Mouse (Mus musculus) left cerebral cortex, postnatal 36 days (tissue): ENCODE data around the gene Rps6ka2. TPM values are rescaled to one million over a fixed set of nuclear protein-coding genes. Genes with fewer than 3 reads are reported as not detected.
"Not testable (repeated sequence)": the region's sequence is repeated elsewhere in the genome, so short reads cannot be mapped to it uniquely, and the experiment has no call there.

Experiments
- DNase-seq, 2 experiments: peaks; one replicate each; pipeline ENCODE4 v3.0.0; 2021 to 2022; ENCODE audit warnings: low spot score in 2 of 2, mixed read lengths in 1 of 2
- intact Hi-C: fragments of 180-260 bp; cut with DNase I; formaldehyde crosslinking; loops from one replicate; pipeline ENCODE4 v1.15.1; 2025
- total RNA-seq, 2 experiments: library from RNA; stranded (reverse); gene quantifications; 2 replicates each; pipeline ENCODE4 v1.2.3; 2021

Gene Rps6ka2
- 10 to 100 TPM; 41.9 to 67.1 TPM for total RNA-seq

DNA sequence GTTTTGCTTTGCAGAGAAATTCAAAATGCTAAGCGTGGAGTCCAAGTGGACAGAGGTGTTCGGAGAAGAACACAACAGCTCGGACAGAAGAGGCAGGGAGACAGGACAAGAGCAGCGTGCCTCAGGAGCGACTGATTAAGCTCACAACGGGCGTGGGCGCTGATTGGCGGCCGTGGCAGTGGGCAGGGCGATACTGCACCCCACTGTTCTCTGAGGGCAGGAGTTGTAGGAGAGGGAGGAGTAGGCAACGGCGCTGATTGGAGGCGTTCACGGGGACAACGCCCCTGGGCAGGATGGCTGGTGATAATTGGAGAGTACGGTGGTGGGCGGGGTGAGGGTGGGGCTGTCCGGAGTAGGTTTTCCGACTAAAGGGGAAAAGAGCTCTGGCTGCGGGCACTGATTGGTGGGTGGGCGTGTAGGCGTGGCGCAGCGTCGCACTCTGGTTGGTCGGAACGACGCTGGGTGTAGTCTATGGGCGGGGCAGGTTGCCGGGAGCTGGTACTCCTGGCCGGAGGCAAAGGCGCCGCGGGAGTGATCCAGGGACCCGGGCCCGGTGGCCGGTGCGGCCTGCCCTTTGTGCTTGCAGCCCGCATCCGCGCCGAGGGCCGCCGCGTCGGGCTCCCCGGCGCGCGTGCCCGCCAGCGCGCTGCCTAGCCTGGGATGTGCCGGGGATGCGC, at the start of gene Rps6ka2:
TSS of gene Rps6ka2 (plus strand) at position 489 of the 677 bp plus-strand sequence.
- DNase-seq: peak; percentile 93 to 94
- intact Hi-C loops: loop anchor here (5.0 kb wide), 1 partner anchor 43 kb away; no protein-coding TSS in a partner anchor

DNA sequence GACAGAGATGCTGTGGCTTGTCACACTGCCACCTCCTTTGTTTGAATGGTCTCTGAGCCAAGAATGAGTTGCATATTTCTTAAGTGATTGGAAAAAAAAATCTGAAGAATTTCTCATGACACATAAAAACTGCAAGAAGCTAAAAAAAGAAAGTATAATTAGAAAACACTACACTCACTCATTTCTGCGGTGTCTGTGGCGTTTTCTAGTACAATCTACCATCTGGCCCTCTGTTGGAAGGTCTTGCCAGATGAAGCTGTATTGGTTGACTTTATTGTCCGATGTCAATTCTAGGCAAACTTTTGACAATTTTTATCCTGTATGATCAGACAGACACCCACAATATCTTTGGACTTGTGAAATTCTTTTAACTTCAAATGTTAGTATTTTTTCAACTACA, 49.1 kb upstream of the Rps6ka2 start:
- intact Hi-C loops: not testable (repeated sequence)
- peak in 1 of 2 experiments; percentile 10 for DNase-seq

DNA sequence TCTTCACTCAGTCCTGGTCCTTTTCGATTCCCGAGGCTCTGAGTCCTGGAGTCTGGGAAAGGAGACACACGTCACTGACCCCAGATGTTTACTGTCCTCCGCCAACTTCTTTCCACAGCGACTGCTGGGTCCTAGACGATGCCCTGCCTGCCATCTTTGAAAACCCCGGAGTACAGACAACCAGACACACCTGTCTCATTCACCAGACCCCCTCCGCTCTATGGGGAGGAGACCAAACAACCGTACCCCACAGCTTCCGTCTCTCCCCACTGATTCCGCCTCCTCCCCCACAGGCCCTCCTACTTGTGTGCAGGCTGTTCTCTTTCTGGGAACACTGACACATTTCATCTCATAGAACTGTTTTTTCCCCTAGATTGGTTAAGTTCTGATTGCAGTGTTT, 47.4 kb upstream of the Rps6ka2 start:
- DNase-seq, intact Hi-C loops: not testable (repeated sequence)

DNA sequence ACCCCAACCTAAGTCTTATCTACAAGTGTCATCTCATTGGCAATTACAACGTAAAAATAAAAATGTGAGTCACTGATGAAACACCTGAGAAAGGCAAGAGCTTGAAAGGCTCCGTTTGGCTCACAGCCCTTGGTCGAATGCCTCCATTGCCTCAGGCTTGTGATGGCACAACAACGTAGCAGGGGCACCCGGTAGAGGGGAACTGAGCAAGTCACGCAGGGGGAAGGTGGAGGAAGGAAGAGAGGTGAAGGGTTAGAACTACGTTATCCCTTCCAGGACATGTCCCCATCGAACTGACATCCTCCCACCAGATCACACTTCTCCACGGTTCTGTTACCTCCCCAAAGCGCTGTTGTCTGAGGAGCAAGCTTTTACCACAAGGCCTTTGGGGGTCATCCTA, 43.4 kb upstream of the Rps6ka2 start:
- DNase-seq, intact Hi-C loops: not testable (repeated sequence)

DNA sequence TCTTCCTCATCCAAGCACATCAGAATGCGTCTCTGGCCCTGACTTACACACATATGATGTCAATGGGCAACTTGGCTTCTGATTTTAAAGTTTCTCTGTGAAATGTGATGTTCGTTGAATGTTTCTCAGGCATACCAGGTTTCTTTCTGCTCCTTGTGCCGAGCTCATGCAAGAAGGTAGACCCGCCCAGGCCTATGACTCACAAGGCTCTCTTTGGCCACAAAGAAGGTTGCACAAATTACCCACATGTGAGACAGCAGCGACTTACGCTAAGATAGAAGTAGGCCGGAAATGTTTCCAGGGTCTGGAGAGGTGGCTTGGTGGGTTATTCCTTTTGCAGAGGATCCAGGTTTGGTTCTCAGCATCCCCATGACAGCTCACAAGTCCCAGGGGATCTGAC, 35.9 kb upstream of the Rps6ka2 start:
- intact Hi-C loops, DNase-seq: not testable (repeated sequence)

DNA sequence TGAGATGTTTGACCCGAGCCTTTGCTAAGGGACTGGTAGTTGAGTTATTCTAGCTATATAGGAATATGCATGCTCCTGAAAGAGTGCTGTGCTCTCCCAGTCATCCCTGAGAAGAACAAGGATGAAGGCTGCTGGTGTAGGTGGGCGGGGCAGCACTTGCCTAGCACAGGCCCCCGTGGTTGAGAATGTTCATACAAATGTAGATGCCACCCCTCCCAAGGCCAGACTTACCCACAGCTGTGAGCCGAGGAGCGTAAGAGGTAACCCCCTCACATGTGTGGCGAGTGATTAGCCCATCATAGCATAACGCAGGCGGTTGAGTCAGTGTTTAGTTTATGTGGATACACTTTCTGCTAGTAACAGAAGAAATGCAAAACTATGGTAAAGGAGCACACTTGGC, 34.6 kb upstream of the Rps6ka2 start:
- intact Hi-C loops, DNase-seq: not testable (repeated sequence)

DNA sequence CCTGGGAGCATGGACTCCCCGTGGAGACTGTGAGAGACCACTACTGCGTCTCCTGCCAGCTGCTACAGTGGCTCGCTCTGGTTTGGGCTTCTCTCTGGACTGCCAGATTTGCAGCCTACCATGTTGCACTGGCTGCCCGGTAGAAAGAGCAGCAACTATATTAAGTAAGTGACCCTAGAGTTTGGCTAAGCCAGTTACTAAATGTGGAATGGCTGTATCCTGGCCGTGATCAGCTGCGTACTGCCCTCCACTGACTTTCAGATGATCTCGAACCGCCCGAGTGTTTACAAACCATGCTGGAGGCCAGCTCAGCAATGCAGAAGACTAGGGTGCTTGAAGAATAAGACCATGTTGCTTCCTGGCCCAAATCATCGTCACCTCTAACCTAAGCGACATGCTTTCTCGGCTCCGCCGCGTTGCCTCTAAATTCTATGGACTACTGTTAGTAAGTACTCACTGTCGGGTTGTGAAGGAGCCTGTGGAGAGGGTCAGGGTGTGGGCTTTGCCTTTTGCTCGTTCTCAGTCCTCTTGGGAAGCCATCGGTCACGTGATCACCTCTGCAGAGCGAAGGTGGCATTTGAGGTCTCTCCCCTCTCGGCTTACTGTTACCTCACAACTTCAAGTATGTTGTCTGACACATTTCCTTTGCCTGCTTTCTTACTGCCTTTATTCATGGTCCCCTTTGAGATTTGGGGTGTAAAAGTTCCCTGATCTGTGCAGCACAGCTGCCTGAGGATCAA, 31.6 kb upstream of the Rps6ka2 start:
- DNase-seq: no peak
- intact Hi-C loops: no loop called here

DNA sequence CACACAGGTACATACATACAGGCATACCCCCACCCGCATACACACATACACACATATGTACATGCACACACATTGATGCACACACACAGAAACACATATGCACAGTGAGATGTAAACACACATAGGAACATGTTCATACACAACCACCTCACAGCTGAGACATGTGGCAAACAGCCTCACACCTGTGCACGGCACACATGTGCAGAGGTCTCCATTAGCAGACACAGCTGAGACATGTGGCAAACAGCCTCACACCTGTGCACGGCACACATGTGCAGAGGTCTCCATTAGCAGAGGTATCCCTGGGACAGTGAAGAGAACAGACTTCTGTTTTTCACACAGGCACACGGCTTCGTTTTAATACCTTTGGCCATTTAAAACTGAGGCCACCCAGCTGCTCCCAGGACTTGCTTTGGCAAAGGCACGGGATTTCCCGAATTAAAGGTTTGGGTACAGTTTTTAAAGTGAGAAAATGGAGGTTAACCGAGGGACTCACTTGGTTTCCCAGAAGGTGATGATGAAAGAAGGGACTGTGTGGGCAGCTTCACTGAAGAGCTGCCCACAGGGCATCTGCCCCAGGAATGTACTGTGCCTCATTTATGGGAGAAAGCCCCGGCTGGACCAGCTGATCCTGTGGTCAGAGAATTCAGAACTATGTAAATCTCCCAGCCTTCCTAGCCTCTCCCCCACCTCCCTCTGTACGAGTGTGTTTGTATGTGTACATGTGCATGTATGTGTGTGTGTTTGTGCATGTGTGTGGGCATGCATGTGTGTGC, 29.3 kb upstream of the Rps6ka2 start:
- intact Hi-C loops: no loop called here
- peak in 1 of 2 experiments; percentile 33 for DNase-seq

DNA sequence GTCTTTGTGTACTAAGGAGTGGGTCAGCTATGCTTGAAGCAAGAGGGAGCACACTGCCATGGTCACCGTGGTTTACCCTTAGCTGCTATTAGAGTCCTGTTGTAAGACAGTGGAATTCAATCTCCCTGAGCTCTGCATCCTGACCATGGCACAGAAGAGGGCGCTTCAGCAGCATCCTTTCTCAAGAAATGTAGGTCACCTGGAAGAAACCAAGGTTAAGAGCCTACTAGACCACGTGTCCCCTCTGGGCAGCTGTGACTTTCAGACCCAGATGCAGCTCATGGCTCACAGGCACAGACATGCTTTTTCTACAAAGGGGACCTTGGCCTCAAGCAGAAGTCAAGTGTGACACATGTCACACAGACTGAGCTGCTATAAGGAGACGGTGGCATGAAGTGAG, 27.5 kb upstream of the Rps6ka2 start:
- intact Hi-C loops: no loop called here
- no peak for DNase-seq

DNA sequence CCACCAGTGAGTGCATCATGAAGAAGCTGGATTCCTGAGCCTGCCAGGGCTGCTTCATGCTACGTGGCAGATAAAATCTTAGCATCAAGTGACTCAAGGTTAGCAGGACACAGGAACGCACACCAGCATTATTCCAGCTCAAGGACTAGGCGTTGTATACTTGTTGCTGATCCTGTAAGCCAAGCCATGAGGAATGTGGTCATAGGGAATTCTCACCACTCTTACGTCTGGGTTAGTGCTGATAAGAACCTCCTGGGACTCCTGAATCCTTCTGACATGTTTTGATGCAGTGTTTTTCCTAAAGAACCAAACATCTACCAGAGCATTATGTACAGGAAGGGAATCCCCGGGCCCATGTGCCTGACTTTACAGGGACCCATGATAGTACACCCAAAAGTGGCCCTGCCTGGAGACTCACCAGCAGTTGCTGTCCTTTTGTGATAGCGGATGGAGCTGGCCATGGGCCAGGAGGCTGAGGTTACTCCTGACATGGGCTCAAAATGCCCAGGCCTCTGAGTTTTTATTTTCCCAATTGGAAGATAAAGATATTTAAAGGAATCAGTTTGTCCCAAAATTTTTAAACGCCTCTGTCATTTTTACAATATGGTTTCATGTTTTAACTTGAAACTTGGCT, 25.9 kb upstream of the Rps6ka2 start:
- intact Hi-C loops: no loop called here

DNA sequence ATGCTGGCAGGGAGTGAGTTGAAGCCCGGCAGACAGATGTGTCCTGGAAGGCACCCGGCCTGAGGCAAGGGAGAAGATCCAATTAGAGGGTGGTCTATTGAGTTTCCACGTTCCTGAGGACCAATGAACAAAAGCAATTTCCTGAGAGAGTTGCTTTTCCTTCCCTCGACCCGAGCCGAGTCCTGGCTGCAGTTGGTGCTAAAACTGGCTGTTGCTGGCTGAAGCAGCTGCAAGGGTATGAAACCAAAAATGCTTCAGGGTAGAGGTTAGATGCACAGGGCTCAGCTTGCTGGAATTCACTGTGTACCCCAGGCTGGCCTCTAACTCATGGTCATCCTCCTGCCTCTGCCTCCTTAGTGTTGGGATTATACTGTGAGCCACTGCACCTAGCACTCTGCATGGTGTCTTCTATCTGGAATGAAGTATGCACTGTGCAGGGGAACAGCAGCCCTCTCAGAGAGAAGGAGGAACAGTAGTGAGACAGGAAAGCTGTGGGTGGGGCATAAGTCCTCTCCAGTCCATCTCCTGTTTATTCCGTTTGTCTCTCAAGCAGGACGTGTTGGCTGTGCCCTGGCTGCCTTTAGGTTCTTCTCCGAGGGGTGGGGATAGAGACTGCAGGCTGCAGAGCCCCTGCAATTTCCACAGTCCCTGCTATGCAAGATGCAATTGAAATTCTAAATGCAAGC, 24.4 kb upstream of the Rps6ka2 start:
- DNase-seq: no peak
- intact Hi-C loops: no loop called here

More for the DNA sequence above, 25.9 kb upstream of the Rps6ka2 start:
- DNase-seq: no peak

DNA sequence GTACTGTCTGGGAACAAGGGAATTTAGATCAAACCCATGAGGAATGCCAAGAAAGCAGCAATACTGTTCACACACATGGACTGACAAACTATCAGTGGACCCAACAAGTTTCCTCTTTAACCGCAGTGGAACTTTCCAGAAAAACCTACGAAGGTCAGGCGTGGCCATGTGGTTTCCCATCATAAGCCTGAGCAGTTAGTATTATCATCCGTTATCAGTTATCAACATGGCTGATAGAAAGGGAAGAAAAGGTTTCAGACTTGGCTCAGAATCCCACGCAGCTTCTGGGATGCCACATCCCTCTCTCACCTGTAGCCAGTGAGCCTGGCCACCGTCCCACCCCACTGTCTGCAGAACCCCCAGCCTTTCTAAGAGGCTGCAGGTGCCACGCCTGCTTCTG, 23.4 kb upstream of the Rps6ka2 start:
- intact Hi-C loops: no loop called here

DNA sequence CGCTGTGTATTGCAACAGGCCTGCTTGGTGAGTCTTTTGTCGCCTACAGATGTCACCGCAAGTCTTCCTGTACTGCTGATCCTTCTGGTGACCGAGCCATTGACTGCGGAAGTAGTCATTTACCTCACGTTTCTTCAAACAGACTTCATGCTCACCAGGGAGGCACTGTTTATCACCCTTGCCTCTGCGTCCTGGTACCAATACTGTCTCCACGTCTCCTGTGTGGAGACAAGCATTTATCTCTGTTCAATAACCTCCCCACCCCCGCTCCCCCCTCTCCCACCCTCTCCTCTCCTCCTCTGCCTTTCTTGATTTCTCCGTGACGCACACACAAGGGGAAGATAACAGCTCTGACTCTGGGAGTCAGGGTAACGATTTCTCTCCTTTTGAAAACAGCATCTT, 22.0 kb upstream of the Rps6ka2 start:
- intact Hi-C loops: no loop called here

More for the DNA sequence above, 23.4 kb upstream of the Rps6ka2 start:
- DNase-seq: no peak

DNA sequence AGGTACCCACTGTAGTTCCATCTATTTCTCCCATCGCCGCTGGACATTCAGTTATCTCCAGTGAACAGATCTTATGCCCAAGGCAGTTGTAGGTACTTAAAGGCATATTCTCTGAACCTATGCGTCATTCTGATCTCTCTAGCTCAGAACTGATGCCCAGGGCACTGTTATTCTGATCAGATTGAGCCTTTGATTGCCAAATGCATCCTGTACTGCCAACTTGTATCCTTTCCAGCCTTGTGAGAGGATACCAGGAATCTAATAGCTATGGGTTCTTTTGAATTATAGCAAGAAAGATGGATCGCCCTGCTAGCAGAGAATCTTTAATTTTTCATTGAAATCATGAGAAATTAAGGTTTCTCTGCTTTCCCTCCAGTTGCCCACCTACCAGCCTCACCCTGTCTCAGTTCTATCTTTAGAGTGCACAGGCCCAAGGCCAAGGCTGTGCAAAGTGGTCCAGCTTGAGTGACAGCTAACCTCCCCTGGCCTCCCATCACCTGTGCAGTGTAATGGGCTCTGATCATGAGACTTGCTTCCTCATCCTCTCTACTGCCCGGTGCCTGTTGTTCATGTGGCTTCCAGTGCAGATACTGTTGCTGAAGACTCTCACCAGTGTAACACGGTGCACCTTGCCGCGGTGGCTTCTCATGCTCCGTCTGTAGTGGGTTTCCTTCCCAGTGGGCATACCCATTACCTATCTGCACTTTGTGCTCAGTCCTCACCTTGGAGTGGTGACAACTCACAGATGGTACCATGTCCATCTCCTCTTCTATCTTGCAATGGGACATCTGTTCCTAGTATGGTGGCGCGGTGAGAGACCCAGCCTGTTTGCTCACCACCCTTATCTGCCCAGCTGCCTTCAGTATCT, 20.4 kb upstream of the Rps6ka2 start:
- intact Hi-C loops: no loop called here

More for the DNA sequence above, 22.0 kb upstream of the Rps6ka2 start:
- DNase-seq: no peak

DNA sequence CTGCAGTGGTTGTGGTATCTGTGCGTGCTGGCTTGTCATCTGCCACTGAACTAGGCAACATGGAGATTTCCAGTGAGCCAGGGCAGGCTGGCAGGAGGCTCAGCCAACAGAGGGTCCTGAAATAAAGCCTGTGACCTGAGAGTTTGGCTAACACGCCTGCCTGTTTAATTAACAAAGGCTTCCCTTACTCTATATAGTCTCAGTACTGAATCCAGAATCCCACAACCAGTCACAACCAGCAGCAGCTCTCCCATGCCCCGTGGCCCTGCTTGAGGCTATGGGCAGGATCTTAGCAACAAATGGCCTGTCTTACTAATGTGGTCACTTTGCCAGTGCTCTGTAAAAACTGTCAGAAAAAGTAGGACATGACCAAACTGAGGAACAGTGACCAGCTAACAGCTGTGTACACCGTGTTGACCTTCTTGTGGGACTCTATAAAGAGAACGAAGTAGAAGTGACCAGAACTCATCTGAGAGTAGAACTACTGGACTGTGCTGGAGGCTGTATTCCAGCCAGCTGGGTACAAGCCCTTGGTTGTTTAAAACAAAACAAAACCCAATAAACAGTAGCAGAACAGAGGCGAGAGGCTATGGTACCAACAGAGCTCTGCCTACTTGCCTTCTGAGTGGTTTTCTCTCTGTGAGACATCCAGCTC, 18.3 kb upstream of the Rps6ka2 start:
- no peak for DNase-seq
- intact Hi-C loops: no loop called here

More for the DNA sequence above, 20.4 kb upstream of the Rps6ka2 start:
- no peak for DNase-seq

DNA sequence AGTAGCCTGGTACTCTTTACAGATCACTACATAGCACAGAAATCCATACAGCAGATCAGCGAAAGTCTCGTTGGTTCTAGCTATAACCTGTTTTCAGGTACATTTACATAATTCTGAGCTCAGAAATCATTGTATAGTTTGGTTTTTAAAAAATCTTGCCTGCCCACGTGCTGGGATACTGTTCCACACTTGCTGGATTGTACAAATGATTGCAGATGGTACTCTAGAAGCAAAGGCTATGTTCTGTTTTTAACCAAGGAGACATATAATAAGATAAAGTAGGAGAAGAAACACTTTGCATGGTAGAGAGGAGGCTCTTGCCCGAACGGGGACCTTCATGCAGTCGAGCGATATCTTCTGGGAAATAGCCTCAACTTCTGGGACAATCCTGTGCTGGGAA, 17.3 kb upstream of the Rps6ka2 start:
- intact Hi-C loops: no loop called here
- DNase-seq: peak in 1 of 2 experiments; percentile 20

DNA sequence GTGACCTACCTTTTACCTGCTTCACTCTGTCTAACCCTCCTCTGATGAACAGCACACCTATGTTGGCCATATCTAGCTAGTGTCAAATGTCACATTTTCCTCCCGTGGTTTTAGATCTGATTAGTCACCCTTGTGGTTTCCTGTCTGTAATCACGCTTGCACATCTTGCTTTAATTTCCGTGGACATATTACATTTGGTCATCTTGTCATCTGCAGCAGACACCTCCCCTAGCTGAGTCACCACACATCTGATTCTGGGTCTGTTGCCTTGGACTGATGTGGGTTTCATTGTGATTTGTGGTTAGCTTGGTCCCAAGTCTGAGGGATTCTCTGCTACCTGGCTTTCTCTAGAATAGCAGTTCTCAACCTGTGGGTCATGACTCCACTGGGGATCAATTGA, 6.0 kb upstream of the Rps6ka2 start:
- intact Hi-C loops: no loop called here
- no peak for DNase-seq

DNA sequence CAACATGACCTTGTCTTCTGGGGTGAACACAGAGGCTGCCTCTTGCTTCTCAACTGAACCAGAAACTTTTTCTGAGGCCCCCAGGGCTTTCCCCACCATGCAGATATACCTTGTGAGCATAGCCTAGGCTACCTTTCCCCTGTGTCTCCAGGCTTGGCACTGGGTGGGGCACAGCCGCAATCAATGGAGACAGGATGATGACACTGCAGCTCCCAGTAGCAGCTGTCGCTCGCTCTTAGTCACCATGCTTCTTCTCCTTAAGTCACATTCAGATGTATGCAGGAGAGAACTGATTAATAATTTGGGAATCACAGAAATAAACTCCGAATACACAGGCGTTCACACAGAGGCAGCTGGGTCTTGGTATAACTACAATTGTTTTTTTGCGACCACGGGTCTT, 4.4 kb upstream of the Rps6ka2 start:
- intact Hi-C loops: no loop called here

More for the DNA sequence above, 4.4 kb upstream of the Rps6ka2 start:
- DNase-seq: no peak
